Mouse (Mus musculus): ENCODE measurements around the gene Itpa. TPM values are rescaled to one million over a fixed set of nuclear protein-coding genes. Genes with fewer than 3 reads are reported as not detected.
"Not testable (repeated sequence)": the region's sequence is repeated elsewhere in the genome, so short reads cannot be mapped to it uniquely, and the experiment has no call there.

The Itpa gene
- total RNA-seq (2021), result 10 to 100 TPM; 34.1 to 39.2 TPM

DNA sequence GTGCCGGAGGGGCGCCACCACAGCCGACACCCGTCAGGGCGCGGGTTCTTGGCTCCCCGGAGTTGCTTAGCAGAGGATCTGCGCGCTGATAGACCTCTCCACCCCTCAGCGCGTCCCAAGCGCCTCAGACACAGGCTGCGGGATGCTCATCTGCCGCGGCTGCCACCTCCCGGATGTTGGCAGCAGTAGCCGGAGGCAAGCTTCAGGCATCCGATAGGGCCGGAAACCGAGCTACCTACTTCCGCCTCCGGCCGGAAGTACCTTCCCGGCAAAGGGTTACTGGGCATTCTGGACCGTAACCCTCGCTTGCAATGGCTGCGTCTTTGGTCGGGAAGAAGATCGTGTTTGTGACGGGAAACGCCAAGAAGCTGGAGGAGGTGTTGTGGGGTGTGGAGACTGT is at the start of gene Itpa:
Gene Itpa (plus strand): TSS at position 52 of the 400 bp plus-strand sequence.
- peak; percentile 86 to 87 for DNase-seq

DNA sequence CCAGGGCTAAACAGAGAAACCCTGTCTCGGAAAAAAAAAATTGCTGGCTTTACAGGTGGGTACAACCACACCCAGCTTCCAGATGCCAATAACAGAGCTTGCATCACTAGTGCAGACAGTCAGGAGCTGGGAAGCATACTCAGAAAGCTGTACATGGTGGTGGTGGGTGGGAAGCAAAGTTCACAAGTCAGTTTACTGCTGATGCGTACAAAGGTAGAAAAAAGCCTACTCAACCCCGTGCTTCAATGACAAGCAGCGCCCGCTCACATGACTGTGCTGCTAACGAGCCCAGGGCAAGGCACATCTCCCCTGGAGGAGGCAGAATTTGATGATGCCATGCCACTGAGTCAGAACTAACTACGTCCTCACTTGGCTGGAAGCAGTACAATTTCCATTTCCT is 48.4 kb upstream of the Itpa start:
- no peak for DNase-seq

DNA sequence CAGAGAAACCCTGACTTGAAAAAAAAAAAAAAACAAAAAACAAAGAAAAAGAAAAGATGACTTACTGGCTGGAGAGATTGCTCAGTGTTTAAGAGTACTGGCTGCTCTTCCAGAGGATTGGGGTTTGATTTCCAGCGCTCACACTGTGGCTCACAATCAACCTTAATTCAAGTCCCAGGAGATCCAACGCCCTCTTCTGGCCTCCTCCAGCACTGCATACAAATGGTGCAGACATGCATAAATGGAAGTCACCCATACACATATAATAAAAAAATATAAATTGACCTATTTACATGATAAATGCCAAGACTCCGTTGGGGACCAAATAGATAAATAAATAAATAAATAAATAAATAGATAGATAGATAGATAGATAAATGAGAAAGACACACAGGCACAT is 39.0 kb upstream of the Itpa start:
- DNase-seq, result no peak

DNA sequence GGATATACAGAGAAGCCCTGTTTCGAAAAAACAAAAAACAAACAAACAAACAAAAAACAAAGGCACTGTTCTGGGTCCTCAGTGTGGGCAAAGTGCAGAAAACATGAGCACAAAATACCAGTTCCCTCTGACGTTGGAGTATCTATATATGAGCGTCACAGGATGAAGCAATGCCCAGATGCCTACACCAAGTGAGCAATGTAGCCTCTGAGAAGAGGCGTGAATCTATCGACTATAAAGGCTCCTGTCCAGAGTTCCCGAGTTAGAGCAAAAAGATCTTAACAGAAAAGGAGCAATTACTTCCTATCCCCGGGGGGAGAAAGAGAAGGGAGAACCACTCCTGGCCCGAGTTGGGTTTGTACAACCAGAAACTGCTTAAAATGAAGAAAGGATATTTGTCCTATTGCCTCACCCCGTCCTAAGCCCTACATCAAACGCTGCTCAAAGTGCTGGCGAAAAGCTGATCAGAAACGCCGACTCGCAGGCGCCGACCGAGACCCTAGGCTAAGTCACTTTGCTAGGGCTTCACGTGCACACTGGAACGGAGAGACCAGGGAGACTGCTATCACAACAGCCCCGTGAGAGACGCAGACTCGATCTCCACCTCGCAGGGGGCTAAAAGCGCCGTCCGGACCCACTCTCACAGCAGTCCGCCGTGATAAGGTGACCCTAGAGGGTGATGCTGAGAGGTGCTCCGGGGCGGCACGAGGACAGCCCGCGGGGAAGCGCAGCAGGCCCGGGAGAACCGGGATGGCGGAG is 38.2 kb upstream of the Itpa start:
- DNase-seq, result no peak

DNA sequence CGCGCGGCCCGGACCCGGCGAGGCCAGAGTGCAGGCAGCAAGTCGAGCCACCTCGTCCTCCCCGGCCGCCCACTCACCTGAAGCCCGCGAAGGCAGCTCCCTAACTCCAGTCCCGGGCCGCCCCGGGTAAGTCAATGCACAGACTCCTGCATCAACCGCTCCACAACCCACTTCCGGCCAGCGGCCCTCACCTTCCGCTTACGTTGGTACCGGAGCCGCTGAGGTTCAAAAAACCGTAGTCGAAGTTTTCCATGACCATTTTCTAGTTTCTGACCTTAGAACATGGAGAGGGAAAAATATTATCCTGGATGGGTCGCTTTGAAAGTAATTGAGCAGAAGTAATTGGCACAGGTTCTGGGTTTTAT is 37.6 kb upstream of the Itpa start, which contains the start of the genes Fastkd5 and Ubox5:
Gene Fastkd5 (minus strand): TSS at position 189 of the 365 bp plus-strand sequence.
Gene Ubox5 (minus strand): TSS at position 200 of the 365 bp plus-strand sequence.
- peak; percentile 87 to 90 for DNase-seq

DNA sequence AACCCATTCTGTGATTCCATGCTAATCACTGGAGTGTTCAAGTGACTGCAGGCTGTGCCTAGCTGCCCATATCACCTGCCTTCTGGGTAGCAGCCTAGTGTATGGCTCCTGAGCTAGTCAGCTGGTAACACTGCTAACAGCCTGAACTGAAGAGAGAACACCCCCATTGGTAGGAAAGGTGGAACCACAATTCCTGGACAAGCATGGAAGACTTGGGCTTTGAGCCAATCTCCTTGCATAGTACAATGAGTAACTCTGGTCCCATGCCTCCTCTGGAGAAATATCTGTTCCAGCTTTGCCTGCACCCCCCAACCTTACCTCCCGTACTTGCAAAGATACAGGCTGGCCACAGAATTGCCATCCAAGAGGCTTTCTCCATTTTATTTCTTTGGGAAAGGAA is 35.0 kb upstream of the Itpa start:
- no peak for DNase-seq

DNA sequence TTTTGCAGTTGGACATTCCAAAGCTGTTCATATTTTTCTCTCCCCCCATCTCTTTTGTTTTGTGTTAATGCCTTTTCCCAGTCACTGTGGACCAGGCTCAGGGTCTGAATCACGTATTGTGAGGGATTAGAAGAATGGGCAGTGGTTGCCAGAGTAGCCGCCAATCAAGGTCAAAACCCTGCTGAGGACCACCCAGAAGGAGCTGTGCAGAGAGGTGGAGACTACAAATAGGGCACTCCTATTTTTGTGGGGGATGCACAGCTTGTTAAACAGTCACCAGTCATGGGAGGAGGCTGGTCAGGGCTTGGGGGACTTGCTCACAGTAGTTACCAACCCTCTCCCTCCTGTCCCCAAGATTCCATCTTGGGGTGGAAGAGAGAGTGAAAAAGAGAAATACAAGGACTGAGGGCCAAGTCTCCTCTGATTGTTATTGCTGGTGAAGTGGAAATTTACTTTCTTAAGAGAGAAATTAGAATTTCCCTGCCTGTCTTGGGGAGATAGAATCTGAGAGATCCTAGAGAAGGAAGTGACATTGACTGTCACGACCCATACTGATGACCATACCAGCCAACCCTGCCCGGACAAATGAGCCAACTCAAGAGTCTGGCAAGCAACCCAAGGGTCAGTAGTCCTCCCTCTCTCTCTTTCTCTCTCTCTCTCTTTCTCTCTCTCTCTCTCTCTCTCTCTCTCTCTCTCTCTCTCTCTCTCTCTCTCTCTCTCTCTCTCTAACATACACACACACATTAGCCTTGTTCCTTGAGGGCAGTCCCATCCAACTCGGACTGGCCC is 34.3 kb upstream of the Itpa start:
- no peak for DNase-seq

DNA sequence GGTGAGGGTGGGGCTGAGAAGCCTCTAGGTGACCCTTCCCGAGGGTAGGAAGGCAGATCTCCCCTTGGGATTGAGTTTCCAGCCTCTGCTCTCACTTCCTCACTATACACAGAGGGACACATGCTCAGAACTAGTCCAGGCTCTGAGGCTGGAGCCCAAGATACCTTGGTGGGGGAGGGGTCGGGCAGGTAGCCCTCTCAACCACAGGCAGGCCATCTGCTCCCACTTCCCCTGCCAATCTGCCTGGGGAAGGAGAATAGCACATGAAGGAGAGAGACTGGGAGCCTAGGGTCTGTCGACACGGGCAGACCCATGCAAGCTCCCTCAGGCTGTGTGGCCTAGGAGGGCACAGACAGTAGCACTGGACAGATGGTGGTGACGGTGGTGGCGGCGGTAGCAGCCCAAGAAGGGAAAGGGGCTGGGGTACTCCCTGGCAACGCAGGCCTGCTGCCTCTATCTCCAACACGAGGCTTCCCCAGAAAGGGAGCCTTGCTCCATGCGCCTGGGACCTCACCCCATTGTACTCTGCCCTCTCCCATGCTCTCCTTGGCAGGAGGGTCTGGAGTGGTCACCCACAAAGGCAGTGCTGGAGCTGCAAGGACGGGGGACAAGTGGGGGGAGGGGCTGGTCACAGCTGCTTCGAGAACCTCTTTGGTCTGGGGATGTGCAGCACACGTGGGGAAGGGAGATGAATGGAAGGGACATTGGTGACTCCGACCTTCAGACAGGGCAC is 33.2 kb upstream of the Itpa start:
- no peak for DNase-seq

DNA sequence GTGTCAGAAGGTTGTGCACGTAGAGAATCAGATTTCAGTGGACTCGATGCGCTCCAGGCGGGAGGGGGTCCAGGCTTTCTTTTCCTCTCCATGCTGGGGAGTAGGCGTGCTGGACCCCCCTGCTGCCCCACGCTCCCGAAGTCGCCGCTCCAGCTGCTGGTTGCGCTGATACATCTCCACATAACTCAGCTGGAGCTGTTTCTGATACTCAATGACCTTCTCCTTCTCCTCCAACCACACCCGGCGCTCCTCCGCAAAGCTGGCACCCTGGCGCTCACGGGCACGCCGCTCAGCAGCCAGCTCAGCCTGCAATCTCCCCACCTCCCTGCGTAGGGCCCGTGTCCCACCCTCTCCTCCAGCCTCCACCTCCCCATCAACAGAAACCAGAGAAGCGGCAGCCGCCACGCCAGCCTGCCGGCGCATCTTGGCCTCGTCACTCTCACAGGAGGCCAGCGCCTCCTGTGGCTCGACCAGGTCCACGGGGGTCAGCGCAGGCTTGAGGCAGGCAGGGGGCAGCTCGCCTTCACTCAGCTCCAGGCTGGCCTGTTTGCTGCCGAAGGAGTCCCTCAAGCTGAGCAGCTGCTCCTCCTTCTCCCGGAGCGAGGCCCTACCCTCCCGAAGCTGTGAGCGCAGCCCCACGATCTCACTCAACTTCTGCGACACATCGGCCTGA is 32.5 kb upstream of the Itpa start:
- no peak for DNase-seq

DNA sequence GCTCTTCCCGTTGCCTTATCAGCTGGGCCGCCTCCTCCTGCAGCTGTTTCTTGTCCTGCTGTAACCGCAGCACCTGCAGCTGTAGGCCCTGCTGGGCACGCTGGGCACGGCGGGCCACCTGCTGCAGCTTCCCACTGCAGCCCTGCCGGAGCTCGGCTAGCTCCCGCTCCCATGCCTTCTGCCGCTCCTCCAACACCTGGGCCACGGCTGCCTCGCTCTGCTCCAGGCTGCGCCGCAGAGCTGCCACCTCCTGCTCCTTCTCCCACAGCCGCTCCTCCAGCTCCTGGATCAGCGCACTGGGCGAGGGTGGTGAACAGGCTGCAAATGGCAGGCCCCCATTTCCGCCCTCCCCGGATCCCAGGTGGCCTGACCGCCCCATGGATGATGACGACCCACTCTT is 31.6 kb upstream of the Itpa start:
- no peak for DNase-seq

DNA sequence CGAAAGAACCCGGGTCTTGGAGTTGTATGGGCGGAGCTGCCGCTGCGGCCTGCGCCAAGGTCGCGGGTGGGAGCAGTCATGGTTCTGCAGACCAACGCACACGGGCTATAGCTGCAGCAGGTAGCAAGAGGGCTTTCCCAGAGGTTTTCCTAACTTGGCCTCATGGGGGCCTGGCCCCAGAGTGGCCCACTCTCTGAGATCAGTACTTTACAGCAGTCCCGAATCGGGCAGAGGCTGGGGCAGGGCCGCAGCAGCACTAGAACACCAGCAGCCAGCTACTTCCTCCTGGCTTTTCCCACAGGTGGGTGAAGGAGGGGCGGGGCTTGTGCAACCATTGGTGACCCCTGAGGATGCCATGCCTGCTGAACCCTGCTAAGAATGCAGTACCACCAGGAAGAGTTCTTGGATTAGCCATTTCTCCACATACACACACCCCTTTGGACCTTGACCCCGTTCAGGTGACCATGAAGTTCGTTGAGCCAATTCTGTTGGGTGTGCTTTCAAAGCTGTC is 29.3 kb upstream of the Itpa start:
- DNase-seq, result no peak

DNA sequence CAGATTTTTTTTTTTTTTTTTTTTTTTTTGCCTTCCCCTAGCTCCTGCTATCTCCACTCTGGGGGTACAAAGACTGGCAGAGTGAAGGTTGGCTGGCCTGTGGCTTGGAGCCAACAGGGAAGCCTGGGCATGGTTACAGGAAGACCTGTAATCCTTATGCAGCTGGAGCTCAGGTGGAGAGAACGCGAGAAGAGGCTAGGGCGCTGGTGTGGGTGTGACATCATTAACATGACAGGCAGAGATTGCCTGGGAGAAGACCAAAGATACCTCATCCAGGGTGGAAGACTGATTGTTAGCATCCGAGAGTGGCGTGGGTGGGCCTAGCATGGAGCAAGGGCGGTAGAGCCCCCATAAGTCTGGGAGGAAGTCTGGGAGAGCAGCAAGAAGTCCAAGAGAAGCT is 28.1 kb upstream of the Itpa start:
- no peak for DNase-seq

DNA sequence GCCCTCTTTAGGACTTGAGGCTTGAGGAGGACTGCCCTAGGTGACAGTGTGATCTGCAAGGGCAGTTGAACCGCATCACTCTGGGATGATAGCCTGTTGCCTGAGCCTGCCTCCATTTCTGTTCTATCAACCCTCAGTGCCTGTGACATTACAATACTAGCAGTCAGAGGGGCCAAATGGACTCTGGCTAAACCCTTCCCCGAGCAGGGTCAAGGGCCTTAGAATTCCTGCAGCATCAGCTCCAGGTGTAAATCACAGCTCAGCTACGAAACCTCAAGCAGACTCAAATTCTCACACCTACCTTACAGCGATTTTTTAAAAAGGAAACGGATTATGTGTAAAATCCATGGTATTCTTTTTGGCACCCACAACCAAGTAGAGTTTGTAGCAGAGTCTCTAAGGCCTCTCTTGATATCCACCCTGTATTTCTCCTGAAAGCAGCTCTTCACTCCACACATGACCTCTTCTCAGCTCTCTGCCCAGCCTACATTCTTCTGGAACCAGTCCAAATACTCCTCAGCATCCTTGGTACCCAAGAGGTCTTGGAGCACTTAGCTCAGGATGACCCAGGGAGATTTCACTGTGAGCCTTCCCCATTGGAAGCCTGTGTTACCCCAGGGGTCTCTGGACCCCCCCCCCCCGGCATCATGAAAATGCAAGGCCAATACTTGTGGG is 25.9 kb upstream of the Itpa start:
- no peak for DNase-seq

DNA sequence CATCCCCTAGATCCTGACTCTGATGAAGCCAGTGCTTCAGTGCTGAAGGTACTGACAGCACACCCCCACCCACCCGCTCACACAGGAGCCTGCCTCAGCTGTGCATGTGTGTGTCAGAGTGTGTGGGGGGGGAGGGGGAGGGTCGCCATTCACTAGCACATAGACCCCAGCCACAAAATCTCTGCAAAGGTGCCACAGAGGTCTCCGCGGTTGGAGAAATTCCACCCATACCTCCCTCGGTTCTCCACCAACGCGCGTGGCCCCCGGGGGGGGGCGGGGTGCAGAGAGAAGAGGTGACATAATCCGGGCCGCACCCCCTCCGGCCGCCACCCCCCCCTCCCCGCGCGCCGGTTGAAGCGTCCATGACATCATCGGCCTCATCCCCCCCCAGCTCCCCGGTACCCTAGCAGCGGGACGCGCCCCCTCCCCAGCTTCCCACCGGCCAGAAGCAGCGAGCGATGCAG is 25.2 kb upstream of the Itpa start:
- DNase-seq, result no peak

DNA sequence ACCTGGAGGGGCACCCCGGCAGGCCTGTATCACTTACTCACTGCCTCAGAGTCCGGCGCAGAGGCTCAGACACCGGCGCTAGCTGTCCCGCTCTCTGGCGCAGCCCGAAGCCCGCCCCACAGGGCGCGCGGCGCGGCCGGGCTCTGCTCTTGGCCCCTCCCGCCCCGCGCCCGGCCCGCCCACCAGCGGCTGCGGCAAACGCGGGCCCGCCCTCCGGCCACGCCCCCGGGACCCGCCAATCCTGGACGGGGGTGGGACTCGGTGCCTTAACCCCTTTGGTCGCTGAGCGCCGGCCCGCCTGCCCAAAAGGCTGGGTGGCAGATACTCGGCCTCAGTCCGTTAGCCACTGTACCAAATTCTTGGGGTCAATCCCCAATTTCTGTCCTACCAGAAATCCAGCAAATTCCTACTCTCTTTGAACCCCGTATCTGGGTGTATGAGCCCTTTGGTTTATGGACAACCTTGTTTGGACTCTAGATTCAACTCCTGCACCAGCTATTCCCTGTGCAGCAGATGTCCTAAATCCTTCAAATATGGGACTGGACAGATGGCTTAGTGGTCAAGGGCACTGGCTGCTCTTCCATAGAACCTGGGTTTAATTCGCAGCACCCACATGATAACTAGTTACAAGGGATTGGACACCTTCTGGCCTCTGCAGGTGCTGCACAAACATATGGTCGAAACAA is 24.6 kb upstream of the Itpa start, which contains the start of gene Lzts3:
Gene Lzts3 (minus strand): TSS at position 120 of the 686 bp plus-strand sequence.
- peak; percentile 91 for DNase-seq

DNA sequence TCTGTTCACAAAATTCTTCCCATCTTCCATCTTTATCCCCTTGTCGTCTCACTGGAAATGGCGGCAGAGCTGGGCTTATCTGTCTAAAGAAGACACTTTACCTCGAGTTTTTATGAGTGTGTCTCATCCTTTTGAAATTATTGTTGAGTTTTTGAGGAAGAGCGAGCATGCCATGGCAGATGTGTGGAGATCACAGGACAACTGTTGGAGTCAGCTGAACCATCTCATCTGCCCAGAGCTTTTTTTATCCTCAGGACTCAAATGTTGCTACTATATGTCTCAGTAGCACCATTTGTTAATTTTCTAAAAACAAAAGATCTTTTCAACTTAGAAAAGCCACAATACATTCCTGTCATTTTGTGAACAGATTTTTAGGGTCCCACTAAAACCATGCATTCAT is 22.2 kb upstream of the Itpa start:
- no peak for DNase-seq

DNA sequence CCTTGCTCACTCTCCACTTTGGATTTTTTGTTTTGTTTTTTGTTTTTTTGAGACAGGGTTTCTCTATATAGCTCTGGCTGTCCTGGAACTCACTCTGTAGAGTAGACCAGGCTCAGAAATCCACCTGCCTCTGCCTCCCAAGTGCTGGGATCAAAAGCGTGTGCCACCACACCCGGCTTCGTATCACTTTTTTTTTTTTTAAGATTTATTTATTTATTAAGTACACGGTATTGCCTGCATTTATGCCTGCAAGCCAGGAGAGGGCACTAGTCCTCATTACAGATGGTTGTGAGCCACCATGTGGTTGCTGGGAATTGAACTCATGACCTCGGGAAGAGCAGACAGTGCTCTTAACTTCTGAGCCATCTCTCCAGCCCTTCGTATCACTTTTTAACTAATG is 18.4 kb upstream of the Itpa start:
- DNase-seq, result not testable (repeated sequence)

DNA sequence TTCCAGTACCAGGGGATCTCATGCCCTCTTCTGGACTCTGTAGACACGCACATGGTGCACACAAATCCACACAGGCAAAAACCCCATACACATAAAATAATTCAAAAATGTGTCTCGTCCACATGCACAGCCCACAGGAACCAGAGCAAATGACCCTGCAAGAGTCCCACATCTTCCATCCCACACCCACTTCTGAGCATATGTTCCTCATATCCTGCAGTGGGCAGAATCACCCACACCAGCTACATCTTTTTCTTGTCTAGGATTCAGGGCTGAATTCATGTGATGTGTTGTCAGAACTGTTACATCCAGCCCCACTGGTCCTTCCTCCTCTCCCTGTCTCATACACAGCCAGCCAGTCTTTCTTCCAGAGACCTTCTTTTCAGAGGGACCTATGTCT is 14.1 kb upstream of the Itpa start:
- DNase-seq, result no peak

DNA sequence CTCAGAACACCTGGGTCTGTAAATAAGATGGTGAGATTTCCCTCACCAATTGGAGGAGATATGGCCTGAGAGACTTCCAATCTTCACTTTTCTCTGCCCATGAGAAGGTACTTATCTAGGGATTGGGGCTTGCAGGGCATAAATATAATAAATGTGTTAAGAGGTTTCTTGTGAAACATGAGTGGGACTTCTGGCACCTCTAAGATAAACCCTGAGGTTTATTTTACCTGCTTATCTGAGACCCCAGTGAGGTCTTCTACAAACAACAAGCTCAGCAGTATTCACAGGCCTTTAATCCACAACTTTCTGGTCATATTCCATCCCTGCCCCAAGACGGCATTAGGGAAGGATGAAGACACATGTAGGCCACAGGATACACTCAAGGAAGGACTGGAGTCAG is 13.7 kb upstream of the Itpa start:
- no peak for DNase-seq

DNA sequence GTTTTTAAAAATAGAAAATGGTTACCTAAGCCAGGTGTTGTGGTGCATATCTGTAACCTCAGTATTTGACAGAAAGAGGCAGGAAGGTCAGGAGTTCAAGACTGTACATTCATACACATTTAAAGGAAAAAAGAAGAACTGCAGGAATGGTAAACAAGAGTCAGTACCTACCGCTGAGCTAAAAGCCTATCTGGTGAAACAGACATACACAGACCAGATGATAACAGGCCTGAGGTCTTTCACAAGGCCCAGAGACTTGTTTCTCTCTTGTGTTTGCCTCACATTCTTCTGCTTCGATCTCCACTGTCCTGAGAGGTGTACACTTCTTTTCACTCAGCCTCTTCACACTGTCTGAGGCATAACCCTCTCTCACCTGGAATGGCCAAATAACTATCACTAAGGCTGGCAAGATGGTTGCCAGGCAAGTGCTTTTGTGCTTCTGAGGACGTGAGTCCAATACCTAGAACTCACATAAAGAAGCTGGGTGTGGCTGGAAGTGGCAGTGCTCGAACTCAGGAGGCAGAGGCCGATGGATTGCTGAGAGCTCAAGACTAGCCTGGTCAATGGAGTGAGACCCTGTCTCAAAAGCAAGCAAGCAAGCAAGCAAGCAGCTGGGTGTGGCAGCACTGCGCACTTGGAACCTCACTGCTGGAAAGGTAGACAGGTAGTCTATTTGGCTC is 11.6 kb upstream of the Itpa start:
- no peak for DNase-seq
